Mouse (Mus musculus) regulatory T cell (primary cell): ENCODE data around the gene Hbq1a.
"Not testable (repeated sequence)": the region's sequence is repeated elsewhere in the genome, so short reads cannot be mapped to it uniquely, and the experiment has no call there.

Experiments used
- in situ Hi-C: fragments of 300-600 bp; cut with MboI, MseI; formaldehyde crosslinking; loops from one replicate; pipeline ENCODE4 v1.15.1; 2025; ENCODE audit warnings: high pct_unique_total_duplicates

The Hbq1a gene

GRCm38 (mm10) chr11:32284582-32284981 is 15.3 kb upstream of the Hbq1a start:
- in situ Hi-C loops = not testable (repeated sequence)

- in situ Hi-C loops = no loop called here
Observed at GRCm38 (mm10) chr11:32285031-32285775, 14.7 kb upstream of the Hbq1a start.

GRCm38 (mm10) chr11:32285887-32286286 is 14.0 kb upstream of the Hbq1a start:
- in situ Hi-C loops = not testable (repeated sequence)

- in situ Hi-C loops = not testable (repeated sequence)
Observed at GRCm38 (mm10) chr11:32286695-32287492, 13.0 kb upstream of the Hbq1a start, which contains the start of gene Hbq1b. TSS of gene Hbq1b (plus strand) at chr11:32286965.

GRCm38 (mm10) chr11:32287493-32287825 is 12.4 kb upstream of the Hbq1a start:
- in situ Hi-C loops = no loop called here

- in situ Hi-C loops = not testable (repeated sequence)
Observed at GRCm38 (mm10) chr11:32292819-32293218, 7.0 kb upstream of the Hbq1a start.

- in situ Hi-C loops = not testable (repeated sequence)
Observed at GRCm38 (mm10) chr11:32293479-32293878, 6.4 kb upstream of the Hbq1a start.

- in situ Hi-C loops = not testable (repeated sequence)
Observed at GRCm38 (mm10) chr11:32296203-32296602, 3.7 kb upstream of the Hbq1a start, which contains the start of gene Hba-a2. TSS of gene Hba-a2 (plus strand) at chr11:32296489.

GRCm38 (mm10) chr11:32297417-32297816 is 2.5 kb upstream of the Hbq1a start:
- in situ Hi-C loops = not testable (repeated sequence)

GRCm38 (mm10) chr11:32297866-32298531 is 1.9 kb upstream of the Hbq1a start:
- in situ Hi-C loops = no loop called here

GRCm38 (mm10) chr11:32298532-32298918 is 1.3 kb upstream of the Hbq1a start:
- in situ Hi-C loops = no loop called here

- in situ Hi-C loops = loop anchor here (5.0 kb wide), 1 partner anchor 83 kb away; no protein-coding TSS in a partner anchor
Observed at GRCm38 (mm10) chr11:32300279-32301267, 704 bp downstream of the Hbq1a start.

GRCm38 (mm10) chr11:32301506-32301905 is 1.6 kb downstream of the Hbq1a start:
- in situ Hi-C loops = loop anchor here (5.0 kb wide), 1 partner anchor 84 kb away; no protein-coding TSS in a partner anchor

- in situ Hi-C loops = loop anchor here (5.0 kb wide), 1 partner anchor 86 kb away; no protein-coding TSS in a partner anchor
Observed at GRCm38 (mm10) chr11:32302824-32303419, 3.1 kb downstream of the Hbq1a start.

- in situ Hi-C loops = loop anchor here (5.0 kb wide), 1 partner anchor 86 kb away; no protein-coding TSS in a partner anchor
Observed at GRCm38 (mm10) chr11:32303455-32303854, 3.6 kb downstream of the Hbq1a start.

GRCm38 (mm10) chr11:32307006-32307405 is 7.1 kb downstream of the Hbq1a start:
- in situ Hi-C loops = no loop called here

GRCm38 (mm10) chr11:32309446-32309845 is 9.6 kb downstream of the Hbq1a start:
- in situ Hi-C loops = no loop called here

GRCm38 (mm10) chr11:32309928-32310327 is 10.1 kb downstream of the Hbq1a start:
- in situ Hi-C loops = no loop called here

- in situ Hi-C loops = no loop called here
Observed at GRCm38 (mm10) chr11:32316009-32316408, 16.1 kb downstream of the Hbq1a start.

- in situ Hi-C loops = no loop called here
Observed at GRCm38 (mm10) chr11:32320507-32321195, 20.8 kb downstream of the Hbq1a start.
